9 mouse cellular contexts compared by ENCODE assay signal in genomic region chr9:77377082-77377481, GRCm38 (mm10). TPM values are rescaled to one million over a fixed set of nuclear protein-coding genes. Genes with fewer than 3 reads are reported as not detected.
DNase-seq lines count a peak whose midpoint lies in the region; ATAC-seq and TF ChIP-seq lines count a peak whose summit lies in the region.
"Had no signal": no experiment of that assay in that cellular context is flagged by ENCODE, and none has a peak within 500 bp of the region (broad histone marks: within the 10 kb centered on the region; RNA-seq: fewer than 3 reads in every experiment).

No protein-coding gene starts in this region.

- H3K79me2 ChIP-seq in liver, adult 2 months (ENCODE audit: control insufficient read depth, insufficient read depth, low read length): no peaks in the 10 kb centered on the region

- TF ChIP-seq CTCF in liver, adult 2 months (IDR thresholded peaks at IDR 0.05; ENCODE audit: low read depth, low read length): peak; percentile 38; the same call in 1 of the 2 replicates
- TF ChIP-seq CTCF in testis, adult 2 months (IDR thresholded peaks at IDR 0.05; ENCODE audit: control insufficient read depth, insufficient read depth, insufficient replicate concordance, low read depth, low read length): peak; percentile 80; the same call in 1 of the 2 replicates

- no peak for ATAC-seq in liver, embryonic 11.5 days (replicated peaks; ENCODE audit: low FRiP score)
- ATAC-seq in limb, embryonic 13.5 days (ENCODE audit: low FRiP score, low read depth): peak; percentile 61; the same call in 1 of the 2 replicates

- no peak for TF ChIP-seq POLR2A in liver, adult 2 months (IDR thresholded peaks at IDR 0.05; ENCODE audit: extremely low read depth, insufficient read depth, low read length)
- peak; percentile 12; the same call in 1 of the 2 replicates for TF ChIP-seq POLR2A in testis, adult 2 months (IDR thresholded peaks at IDR 0.05; ENCODE audit: control insufficient read depth, low read depth, low read length)

- no peaks in the 10 kb centered on the region for H3K36me3 ChIP-seq in liver, adult 2 months (ENCODE audit: control insufficient read depth, insufficient read depth, low read length)
- no peaks in the 10 kb centered on the region for H3K36me3 ChIP-seq in liver, embryonic 11.5 days (ENCODE audit: control insufficient read depth, insufficient read depth, low read length)
- no peaks in the 10 kb centered on the region for H3K36me3 ChIP-seq in limb, embryonic 13.5 days
- no peaks in the 10 kb centered on the region for H3K36me3 ChIP-seq in testis, adult 2 months (ENCODE audit: control insufficient read depth, insufficient read depth, low read length)

- H3K4me1 ChIP-seq in liver, adult 2 months (ENCODE audit: control insufficient read depth, insufficient read depth, low read length): no peaks in the 10 kb centered on the region
- no peaks in the 10 kb centered on the region for H3K4me1 ChIP-seq in liver, embryonic 11.5 days (replicated peaks; ENCODE audit: control insufficient read depth, insufficient read depth, low read length)
- H3K4me1 ChIP-seq in limb, embryonic 13.5 days: peaks cover under 1% of the 10 kb centered on the region; the same call in 1 of the 2 replicates
- peaks cover 3% of the 10 kb centered on the region; the same call in 1 of the 2 replicates for H3K4me1 ChIP-seq in testis, adult 2 months (ENCODE audit: control insufficient read depth, insufficient read depth, low read length)

- H3K4me2 ChIP-seq in liver, embryonic 11.5 days: no peak overlapping the region
- H3K4me2 ChIP-seq in limb, embryonic 13.5 days (replicated peaks): no peak overlapping the region

- no peak for DNase-seq in liver, adult 2 months (ENCODE audit: extremely low read depth, low read depth, low spot score)
- no peak for DNase-seq in liver, embryonic 11.5 days (ENCODE audit: low spot score)
- DNase-seq in NIH3T3 (ENCODE audit: low read depth): peak; percentile 20
- peak; percentile 72 to 79 for DNase-seq in cerebellum, postnatal 10 days
- DNase-seq in heart, postnatal 4 days: peak; percentile 75
- no peak for DNase-seq in spleen, adult 12 weeks (ENCODE audit: low spot score)

- H3K4me3 ChIP-seq in liver, adult 2 months (ENCODE audit: insufficient read depth, low read depth, low read length): no peak overlapping the region
- H3K4me3 ChIP-seq in liver, embryonic 11.5 days (ENCODE audit: low read depth, low read length): no peak overlapping the region
- no peak overlapping the region for H3K4me3 ChIP-seq in limb, embryonic 13.5 days
- peak overlapping the region; percentile 57 for H3K4me3 ChIP-seq in testis, adult 2 months (ENCODE audit: control insufficient read depth, low read depth, low read length)
- H3K4me3 ChIP-seq: megakaryocyte, embryonic 14.5 days had no signal

- no peak overlapping the region for H3K27ac ChIP-seq in liver, adult 2 months (replicated peaks; ENCODE audit: insufficient read depth, low read depth, low read length)
- no peak overlapping the region for H3K27ac ChIP-seq in liver, embryonic 11.5 days (ENCODE audit: low read depth, low read length)
- no peak overlapping the region for H3K27ac ChIP-seq in limb, embryonic 13.5 days
- no peak overlapping the region for H3K27ac ChIP-seq in testis, adult 2 months (ENCODE audit: control insufficient read depth, insufficient read depth, low read depth, low read length)

- 70% methylated on average over 10 of the region's 10 CpGs for WGBS in liver, adult 2 months
- 55% methylated on average over 10 of the region's 10 CpGs for WGBS in liver, embryonic 11.5 days
- 61% methylated on average over 10 of the region's 10 CpGs for WGBS in limb, embryonic 13.5 days

- no peak overlapping the region for H3K9ac ChIP-seq in liver, adult 2 months (ENCODE audit: low read depth, low read length)
- no peak overlapping the region for H3K9ac ChIP-seq in liver, embryonic 11.5 days (ENCODE audit: low read depth, low read length)
- H3K9ac ChIP-seq in limb, embryonic 13.5 days: no peak overlapping the region

- no peaks in the 10 kb centered on the region for H3K9me3 ChIP-seq in liver, embryonic 11.5 days (ENCODE audit: control insufficient read depth, low read length)
- no peaks in the 10 kb centered on the region for H3K9me3 ChIP-seq in limb, embryonic 13.5 days
- H3K9me3 ChIP-seq: megakaryocyte, embryonic 14.5 days had no signal

- no peaks in the 10 kb centered on the region for H3K27me3 ChIP-seq in liver, adult 2 months (ENCODE audit: control insufficient read depth, insufficient read depth, low read length)
- no peaks in the 10 kb centered on the region for H3K27me3 ChIP-seq in liver, embryonic 11.5 days (replicated peaks; ENCODE audit: control insufficient read depth, insufficient read depth, low read length)
- 0 out of 2 replicates have a peak, but pooled peaks cover 2% of the 10 kb centered on the region for H3K27me3 ChIP-seq in limb, embryonic 13.5 days
- no peaks in the 10 kb centered on the region for H3K27me3 ChIP-seq in testis, adult 2 months (ENCODE audit: control insufficient read depth, insufficient read depth, low read length)
- H3K27me3 ChIP-seq: megakaryocyte, embryonic 14.5 days had no signal

RNA-seq across cellular contexts. Expression of gene Mlip, which starts 24.3 kb away (rescaled TPM):
- total RNA-seq in liver, adult 2 months (2014; rRNA removed): not detected in 2 replicates
- polyA plus RNA-seq in liver, adult 2 months (2012; rRNA removed): not detected in 2 replicates
- polyA plus RNA-seq in liver, embryonic 11.5 days (2014; fragmentation: Nextera tagmentation; extraction: Ambion mirVana): 0.32 and 0.63 TPM in 2 replicates
- total RNA-seq in heart, postnatal 4 days (2021): 100 to 1,000 TPM; 159 to 165 TPM
- 0.86 and 0.88 TPM in 2 replicates for polyA plus RNA-seq in limb, embryonic 13.5 days (2015; fragmentation: Nextera tagmentation; extraction: Ambion mirVana)
- polyA plus RNA-seq in testis, adult 2 months (2012; rRNA removed): 1.6 and 2.4 TPM in 2 replicates

Comparison
In these comparisons a context has a peak if more than half of its experiments do, and no peak if none do; other contexts are left out.
1. DNase-seq: peak in NIH3T3 (single experiment), cerebellum, postnatal 10 days (2 of 2) and heart, postnatal 4 days (single experiment); none in liver, adult 2 months (single experiment), liver, embryonic 11.5 days (single experiment) and spleen, adult 12 weeks (single experiment).